Mouse (Mus musculus) heart, postnatal 14 days (tissue): ENCODE measurements at regions not wholly inside any gene's neighbourhood (a gene's known extent, or its start where the extent isn't known, plus 50 kb on each side); places are given as distances from the start of the nearest gene placed in this dataset.
"Not testable (repeated sequence)": the region's sequence is repeated elsewhere in the genome, so short reads cannot be mapped to it uniquely, and the experiment has no call there.

ENCODE experiments used
- DNase-seq, 2 experiments: peaks; one replicate each; pipeline ENCODE4 v3.0.0; 2021 to 2022
- intact Hi-C: fragments of 180-260 bp; cut with DNase I; formaldehyde crosslinking; loops from one replicate; pipeline ENCODE4 v1.15.1; 2025

DNA sequence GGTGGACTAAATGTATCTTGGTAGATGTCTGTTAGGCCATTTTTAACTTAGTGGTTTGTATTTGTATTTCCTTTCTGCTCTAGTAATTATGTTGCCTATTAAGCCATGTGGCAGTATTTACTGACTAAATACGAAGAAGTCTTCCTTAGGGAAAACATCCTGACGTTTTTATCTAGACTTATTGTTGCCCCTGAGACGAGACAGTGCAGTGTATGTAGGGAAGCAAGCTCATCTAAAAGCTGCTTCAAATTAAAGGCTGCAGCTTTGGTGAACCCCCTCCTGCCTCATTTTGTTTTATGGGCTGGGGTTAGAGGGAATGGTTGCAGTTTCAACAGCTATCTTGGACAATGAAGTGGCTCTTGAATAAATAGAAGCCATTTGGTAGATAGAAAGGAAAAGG lies 54.6 kb upstream of the C1galt1 start:
- intact Hi-C loops = no loop called here
- DNase-seq = no peak

DNA sequence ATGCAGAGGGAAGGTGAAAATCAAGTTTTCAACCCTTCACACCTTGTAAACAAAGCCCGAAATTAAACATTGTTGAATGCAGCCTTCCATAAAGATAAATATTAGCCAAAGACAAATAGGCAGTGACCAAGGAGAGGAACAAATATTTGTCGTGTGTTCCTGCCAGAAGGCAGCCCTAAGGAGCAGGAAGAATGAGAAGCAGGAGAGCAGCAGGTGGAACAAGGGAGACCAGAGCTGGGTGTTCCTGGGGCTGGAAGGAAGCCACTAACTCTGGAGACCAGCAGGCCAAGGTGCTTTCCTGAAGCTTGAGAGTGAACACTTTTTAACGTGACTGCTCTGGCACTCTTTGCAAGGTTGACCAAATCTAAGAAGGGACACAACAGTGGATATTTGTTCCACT lies 55.6 kb upstream of the C1galt1 start:
- no peak for DNase-seq
- intact Hi-C loops = no loop called here

DNA sequence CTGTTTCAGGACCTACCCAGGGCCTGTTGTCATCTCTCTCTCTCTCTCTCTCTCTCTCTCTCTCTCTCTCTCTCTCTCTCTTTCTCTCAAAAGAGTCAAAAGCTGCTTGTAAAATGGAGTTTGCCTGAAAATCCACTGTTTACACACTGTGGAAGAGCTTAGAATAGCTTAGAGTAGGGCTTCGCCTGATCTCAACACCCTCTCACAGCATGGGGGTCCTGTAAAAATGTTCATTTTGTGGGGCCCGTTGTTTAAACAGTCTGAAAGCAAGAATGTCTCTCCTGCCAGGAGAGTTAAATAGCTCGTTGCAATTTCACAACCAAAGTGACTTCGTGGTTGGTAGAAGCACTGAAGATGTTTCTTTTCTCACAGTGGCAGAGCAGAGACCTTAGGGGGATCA lies 59.2 kb upstream of the C1galt1 start:
- no peak for DNase-seq
- intact Hi-C loops = no loop called here

DNA sequence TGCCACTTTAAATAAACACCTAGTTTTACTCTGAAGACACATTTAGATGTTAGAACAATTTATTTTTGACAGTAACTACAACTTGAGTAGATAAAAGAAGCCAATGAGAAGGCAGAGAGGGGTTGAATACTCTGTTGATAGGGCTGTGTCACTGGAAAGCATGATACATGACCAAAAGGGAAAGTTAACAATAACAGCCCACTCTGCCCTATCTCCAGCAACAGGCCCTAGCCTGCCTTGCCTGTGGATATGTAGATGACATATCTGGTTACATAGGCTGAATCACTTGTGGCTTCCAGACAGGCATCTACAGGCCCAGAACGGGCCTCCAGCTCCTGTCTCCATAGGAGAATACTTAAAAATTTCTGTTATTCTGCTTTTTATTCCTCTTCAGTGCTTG lies 61.6 kb upstream of the C1galt1 start:
- intact Hi-C loops = no loop called here
- DNase-seq = no peak

DNA sequence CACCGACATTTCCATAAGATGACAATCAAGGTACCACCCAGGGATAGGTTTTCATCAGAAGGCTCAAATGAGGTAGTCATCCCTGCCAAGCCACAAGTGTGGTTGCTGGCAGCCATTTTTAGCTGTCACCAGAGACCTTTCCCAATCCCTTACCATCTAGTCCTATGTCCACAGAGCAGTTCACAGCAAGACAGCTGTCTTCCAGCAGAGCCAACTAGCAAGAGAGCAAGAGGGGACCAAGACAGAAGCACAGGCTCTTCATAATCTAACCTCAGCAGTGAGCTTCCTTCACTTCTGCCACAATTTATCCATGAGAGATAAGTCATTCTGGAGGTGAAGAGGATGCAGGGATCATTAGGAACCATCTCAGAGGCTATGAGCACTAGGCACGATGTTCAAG lies 64.7 kb upstream of the C1galt1 start:
- intact Hi-C loops = no loop called here

DNA sequence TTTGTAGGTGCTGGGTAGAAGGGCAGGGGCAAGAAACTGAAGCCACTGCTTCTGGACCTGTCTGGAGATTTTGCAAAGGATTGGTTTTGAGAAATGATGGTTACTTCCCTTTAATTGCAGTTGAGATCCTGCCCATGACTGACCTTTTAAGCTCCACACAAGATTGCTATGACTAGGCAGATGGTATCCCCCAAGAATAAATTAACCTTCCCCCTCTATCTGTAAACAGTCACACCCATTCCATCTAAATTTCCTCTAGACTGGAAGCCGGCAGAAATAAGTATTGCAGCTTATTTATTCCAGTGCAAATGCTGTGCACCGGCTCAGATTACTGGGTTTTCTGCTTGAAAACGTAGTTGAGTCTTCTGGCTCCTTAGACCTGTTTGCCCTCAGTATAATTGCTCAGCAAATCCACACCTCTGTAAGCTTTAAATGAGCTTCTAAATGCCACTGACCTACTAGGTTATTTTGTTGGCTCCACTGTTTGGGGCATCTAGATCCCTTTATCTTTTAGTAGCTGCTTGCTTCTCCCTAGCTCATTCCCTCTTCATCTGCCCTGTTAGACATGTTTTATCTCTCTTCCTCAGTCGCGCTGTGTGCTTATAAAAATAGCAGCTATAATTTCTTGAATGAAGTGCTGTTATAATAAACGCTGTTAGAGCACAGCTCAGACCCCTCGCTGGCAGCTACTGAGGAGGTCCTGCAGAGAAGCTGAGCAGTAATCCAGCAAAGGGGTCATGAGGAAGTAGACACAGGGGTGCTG lies 65.8 kb upstream of the C1galt1 start:
- DNase-seq = no peak
- intact Hi-C loops = no loop called here

More for the DNA sequence above, 64.7 kb upstream of the C1galt1 start:
- no peak for DNase-seq

DNA sequence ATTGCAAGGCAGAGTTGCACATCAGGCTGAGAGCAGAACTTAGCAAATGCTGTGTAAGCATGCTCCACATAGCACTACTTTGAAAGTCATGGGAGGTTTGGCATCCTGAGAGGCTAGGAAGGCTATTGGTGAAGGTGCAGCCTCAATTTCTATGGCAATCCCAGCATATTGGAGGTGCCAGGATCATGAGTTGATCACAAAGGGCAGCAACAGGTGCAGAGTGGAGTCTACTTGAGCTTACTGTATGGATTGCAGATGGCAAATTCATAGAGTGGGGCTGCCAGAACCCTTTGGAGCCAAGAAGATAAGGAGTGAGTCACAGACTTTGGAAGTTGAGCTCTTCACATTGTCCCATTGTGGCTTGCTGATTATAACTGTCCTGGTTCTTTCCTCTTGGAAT lies 75.4 kb upstream of the Asns start:
- intact Hi-C loops = no loop called here
- peak in 1 of 2 experiments; percentile 5 for DNase-seq

DNA sequence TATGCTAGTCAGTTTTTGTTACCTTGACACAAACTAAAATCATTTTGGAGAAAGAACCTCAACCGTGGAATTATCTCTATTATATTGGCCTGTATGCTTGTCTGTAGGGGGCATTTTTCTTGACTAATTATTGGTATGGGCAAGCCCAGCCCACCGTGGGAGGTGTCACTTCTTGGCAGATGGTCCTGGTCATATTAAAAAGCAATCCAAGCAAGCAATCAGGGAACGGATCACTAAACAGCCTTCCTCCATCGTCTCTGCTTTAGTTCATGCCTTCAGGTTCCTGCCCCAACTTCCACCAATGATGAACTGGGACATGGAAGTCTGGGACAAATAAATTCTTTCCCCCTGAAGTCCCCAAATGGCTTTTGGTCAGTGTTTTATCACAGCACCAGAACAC lies 74.6 kb upstream of the Asns start:
- intact Hi-C loops = no loop called here
- DNase-seq = no peak

DNA sequence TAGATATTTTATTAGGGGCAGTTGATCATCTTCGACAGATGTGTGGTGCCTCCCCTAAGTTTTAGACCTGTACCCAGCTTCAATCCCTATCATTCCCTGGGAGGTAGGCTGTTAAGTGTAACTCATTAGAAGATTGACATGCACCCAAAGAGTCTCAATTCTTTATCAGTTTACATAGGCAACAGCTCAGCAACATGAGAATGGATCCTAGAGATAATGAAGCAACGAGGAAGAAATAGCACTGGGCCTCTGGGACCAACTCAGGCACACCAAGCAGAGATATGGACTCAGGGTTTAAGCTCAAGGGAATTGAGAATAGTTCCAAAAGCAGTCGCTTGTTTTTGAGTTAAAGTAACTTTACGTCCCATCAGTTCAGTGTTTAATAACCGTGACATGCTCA lies 66.3 kb upstream of the Asns start:
- no peak for DNase-seq
- intact Hi-C loops = no loop called here

DNA sequence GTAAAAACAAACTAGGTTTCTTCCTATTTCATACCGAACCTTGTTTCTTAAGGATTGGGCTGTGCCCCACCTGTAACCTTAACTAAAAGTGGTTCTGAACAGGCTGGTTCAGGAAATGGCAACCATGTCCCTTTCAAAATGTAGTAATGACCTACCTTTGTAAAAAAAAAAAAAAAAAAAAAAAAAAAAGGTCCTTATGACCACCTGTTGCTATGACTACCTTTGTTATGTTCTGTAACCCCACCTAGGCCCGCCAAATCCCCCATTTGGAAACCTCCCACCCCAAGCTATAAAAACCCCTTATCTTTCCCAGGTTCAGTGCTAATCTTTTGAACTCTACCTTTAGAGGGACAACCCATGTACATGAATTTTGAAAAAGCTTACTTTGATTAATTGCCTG lies 60.8 kb upstream of the Asns start:
- intact Hi-C loops = no loop called here
- DNase-seq = no peak

DNA sequence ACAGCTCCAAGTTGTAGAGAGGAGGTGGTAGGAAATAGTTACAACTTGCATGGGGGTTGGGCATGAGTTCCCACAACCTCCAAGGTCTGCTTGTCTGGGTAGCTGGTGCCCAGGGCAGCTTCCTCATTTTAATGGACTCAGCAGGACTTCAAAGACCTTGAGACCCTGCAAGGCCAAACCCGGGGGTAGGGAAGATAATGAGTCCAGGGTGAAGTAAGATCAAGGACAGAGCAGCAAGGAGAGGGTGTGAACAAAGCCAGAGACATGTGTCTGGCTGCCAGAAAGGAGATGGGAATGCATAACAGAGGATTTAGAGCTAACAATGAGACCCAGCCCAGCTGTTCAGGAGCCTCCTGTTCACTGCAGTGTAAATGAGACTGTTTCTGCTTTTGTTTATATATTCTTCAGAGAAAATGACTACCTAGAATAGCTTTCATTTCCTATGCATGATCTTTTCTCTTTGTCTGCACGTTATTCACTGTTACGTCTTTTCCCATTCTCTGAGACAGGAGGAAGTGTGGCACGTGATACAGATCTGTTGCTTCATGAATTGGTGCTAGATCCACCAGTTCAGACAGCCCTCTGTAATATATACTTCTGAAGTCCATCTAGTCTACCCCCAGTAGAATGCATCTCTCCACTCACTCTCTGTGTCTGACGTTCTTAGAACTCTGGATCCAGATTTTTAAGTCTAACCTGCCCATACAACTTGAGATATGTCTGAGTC lies 60.0 kb upstream of the Asns start:
- no peak for DNase-seq
- intact Hi-C loops = no loop called here

DNA sequence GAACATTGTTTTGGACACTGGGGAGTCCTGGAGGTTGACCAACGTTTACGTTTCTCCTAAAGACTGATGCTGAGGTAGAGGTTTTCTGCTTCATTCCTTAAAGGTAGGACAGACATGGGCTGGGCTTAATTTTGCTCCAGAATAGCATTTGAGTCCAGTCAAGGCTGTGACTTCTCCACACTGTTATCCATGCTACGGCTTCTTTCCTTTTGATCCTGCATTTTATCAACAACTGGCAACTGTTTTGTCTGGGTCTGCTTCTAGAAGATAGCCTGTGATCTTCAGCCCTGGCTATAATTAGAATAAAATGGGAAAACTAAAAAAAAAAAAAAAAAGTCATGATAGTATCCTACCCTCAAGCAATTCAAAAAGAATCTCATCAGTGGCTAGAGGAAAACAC lies 55.5 kb upstream of the Asns start:
- intact Hi-C loops = no loop called here

DNA sequence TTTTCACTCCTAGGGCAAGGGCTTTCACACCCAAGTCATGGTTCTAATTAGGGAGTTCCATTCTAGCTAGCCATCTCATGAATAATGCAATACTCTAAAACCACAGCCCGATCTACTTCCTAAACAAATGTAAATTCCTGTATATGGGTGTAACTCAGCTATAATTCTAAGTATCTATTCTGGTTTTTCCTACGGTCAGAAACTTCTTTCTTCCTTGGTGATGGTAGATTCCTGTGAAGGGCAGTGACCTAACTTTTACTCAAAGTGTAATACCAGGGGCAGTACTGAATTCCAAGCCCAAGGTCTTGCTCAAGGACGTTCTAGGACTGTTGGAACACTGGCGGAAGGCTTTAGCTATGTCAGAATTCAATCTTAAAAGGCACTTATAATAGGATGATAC lies 51.2 kb upstream of the Asns start:
- intact Hi-C loops, DNase-seq: not testable (repeated sequence)

More for the DNA sequence above, 55.5 kb upstream of the Asns start:
- no peak for DNase-seq
